Mouse (Mus musculus) testis, adult 2 months (tissue): ENCODE results near the gene Syne1.

ENCODE experiments used
- CTCF ChIP-seq: fragments of 200-500 bp; IDR thresholded peaks from 2 replicates; pipeline ENCODE4 v1.5.1; 2012; ENCODE audit warnings: low read depth, mild to moderate bottlenecking, inconsistent platforms, low read length, moderate library complexity; ENCODE audit not compliant: control insufficient read depth, insufficient read depth, insufficient replicate concordance
- POLR2A ChIP-seq: fragments of 200-500 bp; IDR thresholded peaks from 2 replicates; pipeline ENCODE4 v1.6.1; 2012; ENCODE audit warnings: low read depth, mild to moderate bottlenecking, inconsistent platforms, low read length, moderate library complexity; ENCODE audit not compliant: control insufficient read depth

DNA sequence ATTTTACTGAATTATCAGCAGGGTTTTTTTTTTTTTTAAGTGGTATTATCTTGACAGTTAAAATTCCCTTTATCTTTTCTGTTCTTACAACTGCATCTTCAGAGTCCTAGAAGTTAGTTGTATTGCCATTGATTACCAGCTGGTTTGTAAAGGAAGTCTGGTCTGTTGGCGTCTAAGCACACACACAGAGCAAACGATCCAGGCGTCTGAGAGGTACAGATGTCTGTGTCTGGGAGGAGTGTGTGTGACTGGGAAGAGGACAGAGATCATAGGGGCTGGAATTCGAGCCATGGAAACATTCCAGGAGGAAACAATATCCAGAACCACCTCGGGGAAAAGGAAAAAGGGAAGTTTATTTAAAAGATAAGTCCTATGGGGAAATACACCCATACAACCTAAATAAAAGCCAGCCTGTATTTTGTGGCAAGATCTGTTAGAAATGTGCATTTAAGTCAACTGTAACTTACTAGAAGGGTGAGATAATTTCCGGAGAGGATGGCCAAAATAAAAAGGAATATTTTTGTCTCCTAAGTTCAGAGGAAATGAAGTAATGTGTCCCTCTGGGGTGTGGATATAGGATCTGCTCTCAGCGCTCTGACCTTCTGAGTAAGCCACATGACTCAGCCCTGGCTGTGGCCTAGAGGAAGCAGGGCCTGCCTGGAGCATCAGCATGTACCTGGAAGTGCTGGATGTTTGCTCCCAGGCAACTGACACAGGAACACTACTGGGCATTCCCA lies 343.2 kb downstream of the Syne1 start:
- no peak for TF ChIP-seq CTCF
- TF ChIP-seq POLR2A = no peak
